Mouse (Mus musculus): ENCODE results near the gene Lrrc26. TPM values are rescaled to one million over a fixed set of nuclear protein-coding genes. Genes with fewer than 3 reads are reported as not detected.

Lrrc26 gene
- polyA plus RNA-seq, 1 experiment: 1.6 TPM

DNA sequence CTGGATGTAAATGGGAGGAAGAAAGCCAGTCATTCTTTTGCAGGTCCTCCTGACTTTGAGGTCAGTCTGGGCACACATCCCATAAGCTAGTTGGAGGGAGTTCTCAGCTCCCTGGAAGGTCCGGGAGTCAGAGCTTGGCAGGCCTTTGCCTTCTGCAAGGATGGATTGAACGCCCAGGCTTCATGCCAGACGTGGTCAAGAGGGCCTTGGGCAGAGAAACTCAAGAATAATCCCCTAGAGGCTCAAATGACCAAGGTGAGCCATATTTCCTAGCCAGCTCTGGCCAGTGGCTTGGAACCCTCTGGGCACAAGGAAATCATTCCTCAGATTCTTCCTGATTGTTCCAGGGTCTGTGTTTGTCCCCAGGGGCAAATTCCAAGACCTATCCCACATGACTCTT lies 24.9 kb upstream of the Lrrc26 start:
- no peak overlapping the region for H3ac ChIP-seq (ENCODE audit: control insufficient read depth, insufficient read length)
- peak overlapping the region; percentile 28 for H3K4me3 ChIP-seq
- no peaks in the 10 kb centered on the region for H3K36me3 ChIP-seq (ENCODE audit: control insufficient read depth, insufficient read depth)
- no peaks in the 10 kb centered on the region for H3K27me3 ChIP-seq (ENCODE audit: control insufficient read depth, insufficient read depth, insufficient read length)
- TF ChIP-seq E2F4 (IDR thresholded peaks at IDR 0.05; ENCODE audit: insufficient read depth) (no peak), TCF12 (IDR thresholded peaks at IDR 0.05; ENCODE audit: insufficient read depth, poor library complexity, severe bottlenecking) (no peak), SRF (IDR thresholded peaks at IDR 0.05; ENCODE audit: control insufficient read depth, insufficient read length, low read depth) (no peak), POLR2A (IDR thresholded peaks at IDR 0.05; ENCODE audit: insufficient read length, low read depth) (no peak), MYOG (IDR thresholded peaks at IDR 0.05; ENCODE audit: control insufficient read depth in 1 of 3, insufficient read depth in 1 of 3, insufficient read length in 2 of 3, low read depth in 2 of 3) (no peak), USF1 (IDR thresholded peaks at IDR 0.05; ENCODE audit: low read depth) (no peak), TCF3 (IDR thresholded peaks at IDR 0.05; ENCODE audit: insufficient read length, low read depth) (no peak), REST (IDR thresholded peaks at IDR 0.05; ENCODE audit: insufficient read depth, insufficient read length) (no peak), MYOD1 (IDR thresholded peaks at IDR 0.05; ENCODE audit: control insufficient read depth in 1 of 3, insufficient read length in 2 of 3, low read depth in 2 of 3) (no peak), POLR2AphosphoS2 (IDR thresholded peaks at IDR 0.05; ENCODE audit: insufficient read length, low read depth) (no peak), CEBPB (IDR thresholded peaks at IDR 0.05; ENCODE audit: insufficient read depth, poor library complexity, severe bottlenecking) (no peak), MAX (IDR thresholded peaks at IDR 0.05; ENCODE audit: low read depth) (no peak)
- no peaks in the 10 kb centered on the region for H3K79me2 ChIP-seq (ENCODE audit: control insufficient read depth, insufficient read depth)
- peak overlapping the region; percentile 77 for H3K4me2 ChIP-seq (ENCODE audit: low read depth)

DNA sequence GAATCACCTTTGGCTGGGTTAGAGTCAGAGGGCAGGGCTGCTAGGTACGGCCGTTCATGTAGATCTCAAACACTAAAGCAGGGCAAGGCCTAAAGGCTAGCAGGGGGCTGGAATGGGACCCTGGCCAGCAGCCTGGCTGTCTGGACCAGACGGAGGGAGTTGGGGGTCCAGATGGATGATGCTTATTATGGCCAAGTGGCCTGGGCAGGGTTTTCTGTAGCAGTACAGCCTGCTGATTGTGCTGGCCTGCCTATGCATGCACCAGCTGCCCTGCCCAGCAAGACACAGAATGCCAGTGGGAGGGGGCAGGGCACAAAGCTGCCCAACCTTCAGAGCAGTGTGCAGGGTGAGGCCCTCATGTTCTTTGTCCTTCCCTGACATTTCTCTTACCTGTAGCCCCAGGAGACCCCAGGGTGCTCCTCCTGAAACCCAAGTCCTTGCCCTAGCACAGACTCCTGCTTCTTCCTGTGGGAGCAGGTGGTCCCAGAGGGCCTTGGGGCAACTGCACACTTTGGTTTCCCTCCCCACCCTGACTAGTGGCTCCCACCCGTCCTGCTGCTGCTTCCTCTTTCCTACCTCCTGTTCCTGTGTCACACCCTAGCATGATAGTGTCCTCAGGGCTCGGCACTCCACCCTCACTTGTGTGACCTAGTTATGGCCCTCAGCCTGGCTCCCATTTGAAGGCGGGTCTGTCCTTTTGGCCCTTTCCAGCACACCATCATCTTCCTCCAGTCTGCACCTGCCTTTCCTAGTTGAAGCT lies 23.6 kb upstream of the Lrrc26 start:
- no peaks in the 10 kb centered on the region for H3K27me3 ChIP-seq (ENCODE audit: control insufficient read depth, insufficient read depth, insufficient read length)
- TF ChIP-seq MAX (IDR thresholded peaks at IDR 0.05; ENCODE audit: low read depth) (no peak), REST (IDR thresholded peaks at IDR 0.05; ENCODE audit: insufficient read depth, insufficient read length) (no peak), MYOG (IDR thresholded peaks at IDR 0.05; ENCODE audit: control insufficient read depth in 1 of 3, insufficient read depth in 1 of 3, insufficient read length in 2 of 3, low read depth in 2 of 3) (peak in 1 of 3 experiments; percentile 61), MYOD1 (IDR thresholded peaks at IDR 0.05; ENCODE audit: control insufficient read depth in 1 of 3, insufficient read length in 2 of 3, low read depth in 2 of 3) (peak in 1 of 3 experiments; percentile 65), E2F4 (IDR thresholded peaks at IDR 0.05; ENCODE audit: insufficient read depth) (no peak), POLR2A (IDR thresholded peaks at IDR 0.05; ENCODE audit: insufficient read length, low read depth) (no peak), TCF12 (IDR thresholded peaks at IDR 0.05; ENCODE audit: insufficient read depth, poor library complexity, severe bottlenecking) (no peak), TCF3 (IDR thresholded peaks at IDR 0.05; ENCODE audit: insufficient read length, low read depth) (no peak)
- H3K4me2 ChIP-seq (ENCODE audit: low read depth): peak overlapping the region; percentile 77
- H3K4me3 ChIP-seq: peak overlapping the region; percentile 28
- no peak overlapping the region for H3ac ChIP-seq (ENCODE audit: control insufficient read depth, insufficient read length)
- no peaks in the 10 kb centered on the region for H3K36me3 ChIP-seq (ENCODE audit: control insufficient read depth, insufficient read depth)
- H3K79me2 ChIP-seq (ENCODE audit: control insufficient read depth, insufficient read depth): peaks cover 10% of the 10 kb centered on the region

DNA sequence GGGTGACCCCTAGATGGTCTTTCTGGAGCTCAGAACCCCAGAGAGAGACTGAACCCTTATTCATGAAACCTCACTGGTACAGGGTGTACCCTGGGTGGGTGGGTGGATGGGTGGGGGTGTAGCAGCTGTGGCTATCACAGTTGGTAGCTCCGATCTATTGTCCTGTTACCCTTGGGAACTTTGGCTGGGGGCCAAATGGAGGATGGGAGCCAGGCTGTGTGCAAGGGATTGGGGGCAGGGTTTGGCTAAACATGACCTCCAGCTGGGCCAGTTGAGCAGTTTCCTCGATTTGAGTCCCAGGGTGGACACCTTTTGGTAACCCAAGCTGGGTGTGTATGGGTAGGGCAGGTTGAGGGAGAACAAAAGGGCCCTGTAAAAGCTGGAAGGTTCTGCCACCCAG lies 23.0 kb upstream of the Lrrc26 start:
- H3K79me2 ChIP-seq (ENCODE audit: control insufficient read depth, insufficient read depth): peaks cover 16% of the 10 kb centered on the region
- no peak overlapping the region for H3ac ChIP-seq (ENCODE audit: control insufficient read depth, insufficient read length)
- TF ChIP-seq POLR2AphosphoS2 (IDR thresholded peaks at IDR 0.05; ENCODE audit: insufficient read length, low read depth) (no peak), REST (IDR thresholded peaks at IDR 0.05; ENCODE audit: insufficient read depth, insufficient read length) (no peak), MYOD1 (IDR thresholded peaks at IDR 0.05; ENCODE audit: control insufficient read depth in 1 of 3, insufficient read length in 2 of 3, low read depth in 2 of 3) (peak in 1 of 3 experiments; percentile 26), TCF3 (IDR thresholded peaks at IDR 0.05; ENCODE audit: insufficient read length, low read depth) (no peak), E2F4 (IDR thresholded peaks at IDR 0.05; ENCODE audit: insufficient read depth) (no peak)
- H3K27me3 ChIP-seq (ENCODE audit: control insufficient read depth, insufficient read depth, insufficient read length): no peaks in the 10 kb centered on the region
- peak overlapping the region; percentile 28 for H3K4me3 ChIP-seq
- H3K36me3 ChIP-seq (ENCODE audit: control insufficient read depth, insufficient read depth): no peaks in the 10 kb centered on the region
- H3K4me2 ChIP-seq (ENCODE audit: low read depth): peak overlapping the region; percentile 77

DNA sequence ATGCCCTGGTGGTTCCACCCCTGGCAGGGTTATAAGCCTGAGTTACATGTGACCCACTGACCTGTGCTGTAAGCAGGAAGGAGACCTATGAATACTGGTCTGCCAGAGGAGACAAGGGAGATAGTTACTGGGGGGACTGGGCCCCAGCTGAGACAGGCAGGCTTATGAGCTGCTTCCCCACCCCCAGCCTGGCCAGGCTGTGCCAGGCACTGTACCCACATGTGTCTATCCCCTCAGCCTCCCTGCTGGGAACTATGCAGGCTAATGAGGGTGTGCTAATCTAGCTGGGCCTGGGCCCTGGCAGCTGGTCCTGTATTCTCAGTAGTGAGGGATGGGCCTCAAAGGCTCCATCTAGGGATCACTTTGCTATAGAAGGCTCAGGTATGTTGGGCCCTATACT lies 22.5 kb upstream of the Lrrc26 start:
- peaks cover 18% of the 10 kb centered on the region for H3K79me2 ChIP-seq (ENCODE audit: control insufficient read depth, insufficient read depth)
- H3K27me3 ChIP-seq (ENCODE audit: control insufficient read depth, insufficient read depth, insufficient read length): no peaks in the 10 kb centered on the region
- peak overlapping the region; percentile 28 for H3K4me3 ChIP-seq
- H3K36me3 ChIP-seq (ENCODE audit: control insufficient read depth, insufficient read depth): no peaks in the 10 kb centered on the region
- H3ac ChIP-seq (ENCODE audit: control insufficient read depth, insufficient read length): no peak overlapping the region
- H3K4me2 ChIP-seq (ENCODE audit: low read depth): peak overlapping the region; percentile 21
- TF ChIP-seq MYOD1 (IDR thresholded peaks at IDR 0.05; ENCODE audit: control insufficient read depth in 1 of 3, insufficient read length in 2 of 3, low read depth in 2 of 3): peak in 1 of 3 experiments; percentile 42
- peak in 1 of 3 experiments; percentile 60 for TF ChIP-seq MYOG (IDR thresholded peaks at IDR 0.05; ENCODE audit: control insufficient read depth in 1 of 3, insufficient read depth in 1 of 3, insufficient read length in 2 of 3, low read depth in 2 of 3)
- TF ChIP-seq TCF3 (IDR thresholded peaks at IDR 0.05; ENCODE audit: insufficient read length, low read depth): no peak
- TF ChIP-seq REST (IDR thresholded peaks at IDR 0.05; ENCODE audit: insufficient read depth, insufficient read length): no peak

DNA sequence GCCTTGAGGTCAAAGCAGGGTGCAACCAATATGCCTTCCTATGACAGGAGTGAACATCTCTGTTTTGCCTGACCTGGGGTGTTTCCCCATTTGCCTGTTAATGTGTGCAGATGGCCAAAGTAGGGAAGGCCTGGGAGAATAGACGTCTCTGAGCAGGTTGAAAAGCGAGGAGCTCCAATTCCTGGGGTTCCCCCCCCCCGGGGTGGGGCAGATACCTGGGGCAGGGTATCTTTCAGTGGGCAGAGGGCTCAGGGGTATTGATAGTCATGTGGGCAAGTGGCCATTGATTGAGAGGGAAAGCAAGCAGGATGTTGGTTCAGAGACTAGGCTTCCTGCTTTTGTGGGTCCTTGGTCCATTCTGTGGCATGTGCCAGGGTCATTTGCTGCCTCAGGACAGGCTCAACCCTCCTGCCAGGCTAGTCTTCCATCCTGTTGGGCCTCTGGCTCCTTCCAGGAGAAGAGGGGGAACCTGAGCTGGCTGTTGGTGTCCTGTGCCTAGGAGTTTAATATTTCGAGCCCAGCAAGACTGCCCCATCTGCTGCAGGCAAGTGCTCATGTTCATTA lies 21.9 kb upstream of the Lrrc26 start:
- peaks cover 23% of the 10 kb centered on the region for H3K79me2 ChIP-seq (ENCODE audit: control insufficient read depth, insufficient read depth)
- peak overlapping the region; percentile 5 for H3K4me2 ChIP-seq (ENCODE audit: low read depth)
- no peaks in the 10 kb centered on the region for H3K36me3 ChIP-seq (ENCODE audit: control insufficient read depth, insufficient read depth)
- H3K4me3 ChIP-seq: no peak overlapping the region
- H3ac ChIP-seq (ENCODE audit: control insufficient read depth, insufficient read length): no peak overlapping the region
- TF ChIP-seq USF1 (IDR thresholded peaks at IDR 0.05; ENCODE audit: low read depth) (no peak), CEBPB (IDR thresholded peaks at IDR 0.05; ENCODE audit: insufficient read depth, poor library complexity, severe bottlenecking) (no peak), SRF (IDR thresholded peaks at IDR 0.05; ENCODE audit: control insufficient read depth, insufficient read length, low read depth) (no peak), POLR2A (IDR thresholded peaks at IDR 0.05; ENCODE audit: insufficient read length, low read depth) (no peak), TCF3 (IDR thresholded peaks at IDR 0.05; ENCODE audit: insufficient read length, low read depth) (no peak), E2F4 (IDR thresholded peaks at IDR 0.05; ENCODE audit: insufficient read depth) (no peak), MYOD1 (IDR thresholded peaks at IDR 0.05; ENCODE audit: control insufficient read depth in 1 of 3, insufficient read length in 2 of 3, low read depth in 2 of 3) (no peak)
- no peaks in the 10 kb centered on the region for H3K27me3 ChIP-seq (ENCODE audit: control insufficient read depth, insufficient read depth, insufficient read length)
